Mouse (Mus musculus): ENCODE measurements at regions not wholly inside any gene's neighbourhood (a gene's known extent, or its start where the extent isn't known, plus 50 kb on each side); places are given as distances from the start of the nearest gene placed in this dataset.
"Not testable (repeated sequence)": the region's sequence is repeated elsewhere in the genome, so short reads cannot be mapped to it uniquely, and the experiment has no call there.

- Histone ChIP-seq H3K9me3 (ENCODE audit: low read length) (no peaks in the 10 kb centered on the region), H3K4me2 (ENCODE audit: low read depth) (no peak overlapping the region), H3K4me3 (ENCODE audit: low read depth, low read length) (no peak overlapping the region), H3K9ac (no peak overlapping the region), H3K27ac (ENCODE audit: low read depth, low read length) (no peak overlapping the region), H3K27me3 (ENCODE audit: insufficient read depth, low read length) (no peaks in the 10 kb centered on the region), H3K4me1 (ENCODE audit: insufficient read depth) (no peaks in the 10 kb centered on the region), H3K36me3 (ENCODE audit: insufficient read depth) (no peaks in the 10 kb centered on the region)
- DNase-seq (no peak), ATAC-seq (no peak)
- no peak for TF ChIP-seq CTCF (IDR thresholded peaks at IDR 0.05; ENCODE audit: low read depth)
- WGBS, result 69% methylated on average over 1 of the region's 1 CpGs
Measured at GRCm38 (mm10) chrX:35791273-35791672, 97.4 kb upstream of the Dock11 start.

- Histone ChIP-seq H3K9ac (no peak overlapping the region), H3K9me3 (ENCODE audit: low read length) (no peaks in the 10 kb centered on the region), H3K36me3 (ENCODE audit: insufficient read depth) (no peaks in the 10 kb centered on the region), H3K27ac (ENCODE audit: low read depth, low read length) (no peak overlapping the region), H3K4me1 (ENCODE audit: insufficient read depth) (no peaks in the 10 kb centered on the region), H3K27me3 (ENCODE audit: insufficient read depth, low read length) (no peaks in the 10 kb centered on the region), H3K4me2 (ENCODE audit: low read depth) (no peak overlapping the region), H3K4me3 (ENCODE audit: low read depth, low read length) (no peak overlapping the region)
- ATAC-seq (no peak), DNase-seq (peak; percentile 2)
- WGBS, result 54% methylated on average over 2 of the region's 2 CpGs
- TF ChIP-seq CTCF (IDR thresholded peaks at IDR 0.05; ENCODE audit: low read depth), result no peak
Measured at GRCm38 (mm10) chrX:35813206-35813605, 75.4 kb upstream of the Dock11 start.

- H3K4me1 ChIP-seq (ENCODE audit: insufficient read depth); H3K27me3 ChIP-seq (ENCODE audit: insufficient read depth, low read length); H3K9me3 ChIP-seq (ENCODE audit: low read length); H3K36me3 ChIP-seq (ENCODE audit: insufficient read depth); H3K9ac ChIP-seq; H3K4me3 ChIP-seq (ENCODE audit: low read depth, low read length); H3K4me2 ChIP-seq (ENCODE audit: low read depth); H3K27ac ChIP-seq (ENCODE audit: low read depth, low read length): not testable (repeated sequence)
- peak; percentile 47 for TF ChIP-seq CTCF (IDR thresholded peaks at IDR 0.05; ENCODE audit: low read depth)
- ATAC-seq, result peak; percentile 81
- WGBS, result 18% methylated on average over 2 of the region's 2 CpGs
- peak; percentile 35 for DNase-seq
Measured at GRCm38 (mm10) chrX:35834411-35834810, 54.2 kb upstream of the Dock11 start.

- no peak overlapping the region for H3K27ac ChIP-seq (ENCODE audit: low read depth, low read length)
- no peaks in the 10 kb centered on the region for H3K4me1 ChIP-seq (ENCODE audit: insufficient read depth)
- H3K4me3 ChIP-seq (ENCODE audit: low read depth, low read length), result no peak overlapping the region
- ATAC-seq, result no peak
- no peaks in the 10 kb centered on the region for H3K36me3 ChIP-seq (ENCODE audit: insufficient read depth)
- H3K27me3 ChIP-seq (ENCODE audit: insufficient read depth, low read length), result no peaks in the 10 kb centered on the region
- no peak overlapping the region for H3K4me2 ChIP-seq (ENCODE audit: low read depth)
- H3K9me3 ChIP-seq (ENCODE audit: low read length), result no peaks in the 10 kb centered on the region
- 38% methylated on average over 1 of the region's 1 CpGs for WGBS
- TF ChIP-seq CTCF (IDR thresholded peaks at IDR 0.05; ENCODE audit: low read depth), result no peak
- no peak overlapping the region for H3K9ac ChIP-seq
- no peak for DNase-seq
Measured at GRCm38 (mm10) chrX:35838064-35838463, 50.6 kb upstream of the Dock11 start.

Measured in forebrain, postnatal 0 days (tissue).